Mouse (Mus musculus) liver, embryonic 14.5 days (tissue): ENCODE data around the gene Klhl22. TPM values are rescaled to one million over a fixed set of nuclear protein-coding genes. Genes with fewer than 3 reads are reported as not detected.

Source experiments
- ATAC-seq: fragments of 200-750 bp; cut with Nextera tagmentation; 2 replicates; pipeline ENCODE4 v1.8.0; 2017; ENCODE audit warnings: moderate number of reproducible peaks, mild to moderate bottlenecking, moderate library complexity; ENCODE audit not compliant: insufficient read depth
- DNase-seq, 3 experiments: peaks; one replicate each; pipeline ENCODE4 v3.0.0-alpha.2; 2012 to 2013; ENCODE audit warnings: low read depth in 3 of 3, low spot score in 3 of 3
- H3K27ac ChIP-seq: fragments of 300-500 bp; sonication (generic); 2 replicates; pipeline ENCODE4 v1.5.1; 2014; ENCODE audit warnings: moderate library complexity, mild to moderate bottlenecking, control low read depth, inconsistent platforms
- H3K27me3 ChIP-seq: fragments of 300-500 bp; sonication (generic); 2 replicates; pipeline ENCODE4 v1.6.1; 2014; ENCODE audit warnings: mild to moderate bottlenecking, low read length, moderate library complexity; ENCODE audit not compliant: control insufficient read depth, insufficient read depth
- H3K36me3 ChIP-seq: fragments of 300-500 bp; sonication (generic); replicated peaks from 2 replicates; pipeline ENCODE4 v1.6.1; 2014; ENCODE audit warnings: low read depth; ENCODE audit not compliant: control insufficient read depth, insufficient read depth
- H3K4me1 ChIP-seq, 2 experiments: fragments of 200-500 bp in 1 of 2; fragments of 300-500 bp in 1 of 2; sonication (generic) in 1 of 2; replicated peaks; 2 replicates each; pipeline ENCODE4 v1.6.1; 2012 to 2014; ENCODE audit warnings: antibody characterized with exemption in 1 of 2, inconsistent platforms in 1 of 2, low read length in 1 of 2; ENCODE audit not compliant: control insufficient read depth in 2 of 2, insufficient read depth in 2 of 2
- H3K4me2 ChIP-seq: fragments of 300-500 bp; sonication (generic); 2 replicates; pipeline ENCODE4 v1.6.1; 2014; ENCODE audit warnings: low read depth, mild to moderate bottlenecking, control low read depth, moderate library complexity
- H3K4me3 ChIP-seq, 2 experiments: fragments of 200-500 bp in 1 of 2; fragments of 300-500 bp in 1 of 2; sonication (generic) in 1 of 2; 2 replicates each; pipeline ENCODE4 v1.5.1; 2012 to 2014; ENCODE audit warnings: low read depth in 2 of 2, low read length in 2 of 2, mild to moderate bottlenecking in 2 of 2, control low read depth in 1 of 2, inconsistent platforms in 1 of 2, moderate library complexity in 1 of 2; ENCODE audit not compliant: insufficient read depth in 1 of 2
- H3K9ac ChIP-seq: fragments of 300-500 bp; sonication (generic); replicated peaks from 2 replicates; pipeline ENCODE4 v1.6.1; 2014; ENCODE audit warnings: mild to moderate bottlenecking, control low read depth, moderate library complexity
- H3K9me3 ChIP-seq: fragments of 300-500 bp; sonication (generic); 2 replicates; pipeline ENCODE4 v1.6.1; 2016; ENCODE audit warnings: low read length, mixed read lengths; ENCODE audit not compliant: control insufficient read depth
- CTCF ChIP-seq: IDR thresholded peaks from 2 replicates; pipeline ENCODE4 v1.5.1; 2016; ENCODE audit warnings: antibody characterized with exemption, low read depth, control low read depth
- EP300 ChIP-seq: IDR thresholded peaks from 2 replicates; pipeline ENCODE4 v1.6.1; 2016; ENCODE audit warnings: antibody characterized with exemption, low read depth
- WGBS: fragments of 180-500 bp; shearing (Covaris S2); extraction: QIAGEN DNeasy Blood & Tissue Kit; methylation state at CpG from one replicate; pipeline ENCODE4 v1.1.7; 2014; ENCODE audit not compliant: insufficient replicate concordance; 5-methylcytosine and 5-hydroxymethylcytosine counted together
- polyA plus RNA-seq, 2 experiments: library from polyadenylated mRNA; depleted of rRNA in 1 of 2; stranded (reverse) in 1 of 2; unstranded in 1 of 2; fragments of >200 nt; fragmentation: Nextera tagmentation in 1 of 2; extraction: Ambion mirVana in 1 of 2; gene quantifications; 2 replicates each; pipeline versions ENCODE4 v1.2.1 to v1.2.3; 2012 to 2014

Gene Klhl22
- polyA plus RNA-seq, 2 experiments, result 11.6 to 14.0 TPM

- H3K27ac ChIP-seq, result no peak overlapping the region
- peaks cover 62% of the 10 kb centered on the region for H3K27me3 ChIP-seq
- H3K4me3 ChIP-seq, result peak overlapping the region; percentile 3 to 36; a peak in 3 of 4 replicates
- no peak overlapping the region for H3K9ac ChIP-seq
- TF ChIP-seq CTCF, result no peak
- TF ChIP-seq EP300, result no peak
- WGBS, result under 1% methylated on average over 82 of the region's 103 CpGs
- H3K4me1 ChIP-seq, result no peaks in the 10 kb centered on the region
- H3K4me2 ChIP-seq, result peak overlapping the region; percentile 37
- no peaks in the 10 kb centered on the region for H3K9me3 ChIP-seq
- DNase-seq, result no peak
- ATAC-seq, result no peak
- no peaks in the 10 kb centered on the region for H3K36me3 ChIP-seq
Measured at GRCm38 (mm10) chr16:17833681-17834399, 74.4 kb downstream of the Klhl22 start.

GRCm38 (mm10) chr16:17834543-17834942 lies 75.1 kb downstream of the Klhl22 start:
- TF ChIP-seq CTCF (no peak), EP300 (no peak)
- ATAC-seq, result no peak

GRCm38 (mm10) chr16:17835481-17835880 lies 76.1 kb downstream of the Klhl22 start:
- H3K9me3 ChIP-seq, result no peaks in the 10 kb centered on the region
- H3K36me3 ChIP-seq, result no peaks in the 10 kb centered on the region
- no peaks in the 10 kb centered on the region for H3K4me1 ChIP-seq
- H3K27ac ChIP-seq, result no peak overlapping the region
- 46% methylated on average over 13 of the region's 13 CpGs for WGBS
- H3K27me3 ChIP-seq, result peaks cover 59% of the 10 kb centered on the region
- ATAC-seq (no peak), DNase-seq (no peak)
- H3K4me3 ChIP-seq, result no peak overlapping the region
- no peak overlapping the region for H3K9ac ChIP-seq
- no peak overlapping the region for H3K4me2 ChIP-seq
- TF ChIP-seq EP300, result no peak
- TF ChIP-seq CTCF, result no peak

More at GRCm38 (mm10) chr16:17834543-17834942, 75.1 kb downstream of the Klhl22 start:
- no peak for DNase-seq
- Histone ChIP-seq H3K4me3 (no peak overlapping the region), H3K9me3 (no peaks in the 10 kb centered on the region), H3K4me2 (no peak overlapping the region), H3K27me3 (peaks cover 62% of the 10 kb centered on the region), H3K36me3 (no peaks in the 10 kb centered on the region), H3K27ac (no peak overlapping the region), H3K9ac (no peak overlapping the region), H3K4me1 (no peaks in the 10 kb centered on the region)
- WGBS, result 34% methylated on average over 7 of the region's 7 CpGs

- ATAC-seq (no peak), DNase-seq (no peak)
- TF ChIP-seq EP300 (no peak), CTCF (no peak)
- Histone ChIP-seq H3K4me3 (no peak within 1 kb of the TSS), H3K9me3 (no peaks in the 10 kb centered on the region), H3K36me3 (peaks cover 12% of the 10 kb centered on the region), H3K27ac (no peak within 1 kb of the TSS), H3K27me3 (peaks cover 34% of the 10 kb centered on the region), H3K9ac (no peak within 1 kb of the TSS), H3K4me2 (no peak within 1 kb of the TSS), H3K4me1 (no peaks in the 10 kb centered on the region)
- 68% methylated on average over 6 of the region's 6 CpGs for WGBS
Measured at GRCm38 (mm10) chr16:17838051-17838450, 78.6 kb downstream of the Klhl22 start, which contains the start of gene Car15. Car15 (minus strand) TSS chr16:17838364.

- Histone ChIP-seq H3K27ac (no peak overlapping the region), H3K36me3 (peaks cover 19% of the 10 kb centered on the region), H3K4me3 (no peak overlapping the region), H3K27me3 (peaks cover 15% of the 10 kb centered on the region), H3K9ac (no peak overlapping the region), H3K9me3 (no peaks in the 10 kb centered on the region), H3K4me2 (no peak overlapping the region), H3K4me1 (no peaks in the 10 kb centered on the region)
- DNase-seq (no peak), ATAC-seq (no peak)
- 62% methylated on average over 4 of the region's 4 CpGs for WGBS
- TF ChIP-seq EP300 (no peak), CTCF (no peak)
Measured at GRCm38 (mm10) chr16:17839976-17840375, 80.6 kb downstream of the Klhl22 start.
